In the genomic region with DNA sequence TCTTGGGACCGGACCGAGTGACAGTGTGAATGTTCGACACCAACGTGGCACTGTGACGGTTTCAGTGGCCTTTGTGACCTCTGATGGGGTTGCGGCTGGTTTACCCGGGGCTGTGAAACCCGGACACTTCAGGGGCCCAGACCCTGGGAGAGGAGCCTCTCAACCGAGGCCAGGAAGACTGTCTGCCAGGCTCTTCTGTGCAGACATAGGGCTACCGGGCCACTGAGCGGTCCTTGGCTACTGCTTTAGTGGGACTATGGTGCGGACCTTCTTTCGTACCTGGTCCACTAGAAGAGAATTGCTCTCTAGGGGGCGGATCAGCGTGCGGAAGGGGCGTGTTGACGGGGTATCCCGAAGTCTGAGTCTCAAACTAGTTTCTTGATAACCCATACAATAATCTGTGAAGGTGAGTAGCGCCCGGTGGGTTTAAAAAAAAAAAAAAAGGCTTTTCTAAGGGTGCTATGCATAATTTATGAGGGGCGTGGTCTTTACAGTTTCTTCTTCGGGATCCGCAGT, we compare ENCODE assay signal across 7 mouse cellular contexts. TPM values are rescaled to one million over a fixed set of nuclear protein-coding genes. Genes with fewer than 3 reads are reported as not detected.
DNase-seq lines count a peak whose midpoint lies in the region; ATAC-seq and TF ChIP-seq lines count a peak whose summit lies in the region.

No protein-coding gene starts in this region.

- no peaks in the 10 kb centered on the region for H3K9me3 ChIP-seq in E14TG2a.4 (ENCODE audit: low read length)
- H3K9me3 ChIP-seq in embryonic facial prominence, embryonic 14.5 days (ENCODE audit: control insufficient read depth, low read length) = no peaks in the 10 kb centered on the region
- H3K9me3 ChIP-seq in hindbrain, postnatal 0 days (ENCODE audit: low read length) = no peaks in the 10 kb centered on the region
- H3K9me3 ChIP-seq in lung, postnatal 0 days (ENCODE audit: low read length) = no peaks in the 10 kb centered on the region
- no peaks in the 10 kb centered on the region for H3K9me3 ChIP-seq in stomach, embryonic 16.5 days (replicated peaks; ENCODE audit: control insufficient read depth, low read length)

- 18% methylated on average over 23 of the region's 24 CpGs for WGBS in embryonic facial prominence, embryonic 14.5 days
- 24% methylated on average over 24 of the region's 24 CpGs for WGBS in hindbrain, postnatal 0 days
- 11% methylated on average over 24 of the region's 24 CpGs for WGBS in lung, postnatal 0 days
- 17% methylated on average over 24 of the region's 24 CpGs for WGBS in stomach, embryonic 16.5 days

- no peak overlapping the region for H3K27ac ChIP-seq in embryonic facial prominence, embryonic 14.5 days (replicated peaks; ENCODE audit: low read depth, low read length)
- 0 out of 2 replicates have a peak overlapping the region, but pooled peaks have one; percentile 26 for H3K27ac ChIP-seq in hindbrain, postnatal 0 days
- no peak overlapping the region for H3K27ac ChIP-seq in lung, postnatal 0 days (ENCODE audit: low read length)
- H3K27ac ChIP-seq in stomach, embryonic 16.5 days (ENCODE audit: low read length) = 0 out of 2 replicates have a peak overlapping the region, but pooled peaks have one; percentile 46

- peaks cover 26% of the 10 kb centered on the region for H3K4me1 ChIP-seq in E14TG2a.4 (replicated peaks; ENCODE audit: low read depth, low read length)
- no peaks in the 10 kb centered on the region for H3K4me1 ChIP-seq in embryonic facial prominence, embryonic 14.5 days (ENCODE audit: control insufficient read depth, insufficient read depth, low read length)
- no peaks in the 10 kb centered on the region for H3K4me1 ChIP-seq in hindbrain, postnatal 0 days (ENCODE audit: insufficient read depth, low read length)
- no peaks in the 10 kb centered on the region for H3K4me1 ChIP-seq in lung, postnatal 0 days (ENCODE audit: insufficient read depth, low read depth, low read length)
- H3K4me1 ChIP-seq in stomach, embryonic 16.5 days (ENCODE audit: control insufficient read depth, insufficient read depth, low read length) = no peaks in the 10 kb centered on the region

- ATAC-seq in embryonic facial prominence, embryonic 14.5 days (ENCODE audit: low read depth) = peak; percentile 3; the same call in 1 of the 2 replicates
- ATAC-seq in hindbrain, postnatal 0 days = no peak
- no peak for ATAC-seq in lung, postnatal 0 days
- ATAC-seq in stomach, embryonic 16.5 days (ENCODE audit: insufficient read depth, low FRiP score) = no peak

- DNase-seq in B cell, adult 2 months = peak; percentile 24 to 32
- no peak for DNase-seq in embryonic facial prominence, embryonic 14.5 days (ENCODE audit: low spot score)
- DNase-seq in hindbrain, postnatal 0 days (ENCODE audit: low spot score) = no peak
- peak; percentile 11 for DNase-seq in lung, postnatal 0 days (ENCODE audit: low spot score)
- no peak for DNase-seq in right cerebral cortex, adult 2 months (ENCODE audit: low spot score in 2 of 2)

- peak overlapping the region; percentile 71 for H3K4me2 ChIP-seq in embryonic facial prominence, embryonic 14.5 days (ENCODE audit: low read depth, low read length)
- peak overlapping the region; percentile 71 for H3K4me2 ChIP-seq in hindbrain, postnatal 0 days (ENCODE audit: low read depth, low read length)
- peak overlapping the region; percentile 66 for H3K4me2 ChIP-seq in lung, postnatal 0 days (replicated peaks; ENCODE audit: low read depth, low read length)
- peak overlapping the region; percentile 71 for H3K4me2 ChIP-seq in stomach, embryonic 16.5 days (ENCODE audit: low read depth, low read length)

- 0 out of 2 replicates have a peak, but pooled peaks cover 5% of the 10 kb centered on the region for H3K36me3 ChIP-seq in E14TG2a.4 (ENCODE audit: insufficient read depth, low read length)
- H3K36me3 ChIP-seq in embryonic facial prominence, embryonic 14.5 days (ENCODE audit: control insufficient read depth, insufficient read depth, low read length) = no peaks in the 10 kb centered on the region
- H3K36me3 ChIP-seq in hindbrain, postnatal 0 days (ENCODE audit: insufficient read depth, low read length) = no peaks in the 10 kb centered on the region
- no peaks in the 10 kb centered on the region for H3K36me3 ChIP-seq in lung, postnatal 0 days (ENCODE audit: insufficient read depth, low read length)
- no peaks in the 10 kb centered on the region for H3K36me3 ChIP-seq in stomach, embryonic 16.5 days (ENCODE audit: control insufficient read depth, insufficient read depth, low read length)

- TF ChIP-seq EP300 in lung, postnatal 0 days (IDR thresholded peaks at IDR 0.05) = no peak

- H3K9ac ChIP-seq in embryonic facial prominence, embryonic 14.5 days (ENCODE audit: low read depth, low read length) = peak overlapping the region; percentile 61
- H3K9ac ChIP-seq in hindbrain, postnatal 0 days (replicated peaks; ENCODE audit: low read length) = 0 out of 2 replicates have a peak overlapping the region, but pooled peaks have one; percentile 30
- peak overlapping the region; percentile 26; the same call in 1 of the 2 replicates for H3K9ac ChIP-seq in lung, postnatal 0 days (replicated peaks; ENCODE audit: low read depth)
- peak overlapping the region; percentile 75 for H3K9ac ChIP-seq in stomach, embryonic 16.5 days (ENCODE audit: low read length)

- peak overlapping the region; percentile 85 for H3K4me3 ChIP-seq in E14TG2a.4 (replicated peaks; ENCODE audit: low read length)
- peak overlapping the region; percentile 48 for H3K4me3 ChIP-seq in embryonic facial prominence, embryonic 14.5 days (ENCODE audit: low read depth, low read length)
- peak overlapping the region; percentile 44 for H3K4me3 ChIP-seq in hindbrain, postnatal 0 days (ENCODE audit: low read length)
- H3K4me3 ChIP-seq in lung, postnatal 0 days (ENCODE audit: low read depth, low read length) = peak overlapping the region; percentile 44
- peak overlapping the region; percentile 57 for H3K4me3 ChIP-seq in stomach, embryonic 16.5 days (replicated peaks; ENCODE audit: low read length)

- H3K27me3 ChIP-seq in E14TG2a.4 (ENCODE audit: insufficient read depth, low read length) = no peaks in the 10 kb centered on the region
- H3K27me3 ChIP-seq in embryonic facial prominence, embryonic 14.5 days (replicated peaks; ENCODE audit: control insufficient read depth, insufficient read depth, low read length) = no peaks in the 10 kb centered on the region
- H3K27me3 ChIP-seq in hindbrain, postnatal 0 days (ENCODE audit: insufficient read depth, low read length) = no peaks in the 10 kb centered on the region
- H3K27me3 ChIP-seq in lung, postnatal 0 days (replicated peaks; ENCODE audit: insufficient read depth, low read length) = no peaks in the 10 kb centered on the region
- H3K27me3 ChIP-seq in stomach, embryonic 16.5 days (ENCODE audit: control insufficient read depth, insufficient read depth, low read length) = no peaks in the 10 kb centered on the region

- TF ChIP-seq CTCF in E14TG2a.4 (conservative IDR thresholded peaks at IDR 0.05; ENCODE audit: low read length) = no peak
- TF ChIP-seq CTCF in hindbrain, postnatal 0 days (IDR thresholded peaks at IDR 0.05; ENCODE audit: low read depth) = no peak
- no peak for TF ChIP-seq CTCF in lung, postnatal 0 days (IDR thresholded peaks at IDR 0.05)

RNA-seq across cellular contexts. Expression of a gene that starts 0.8 kb away (rescaled TPM):
- polyA plus RNA-seq in embryonic facial prominence, embryonic 14.5 days (2014; fragmentation: Nextera tagmentation; extraction: Ambion mirVana) = 165 and 192 TPM in 2 replicates
- 594 and 667 TPM in 2 replicates for total RNA-seq in hindbrain, postnatal 0 days (2014; rRNA removed)
- 225 and 243 TPM in 2 replicates for polyA plus RNA-seq in hindbrain, postnatal 0 days (2015; fragmentation: Nextera tagmentation; extraction: Ambion mirVana)
- 78.4 and 83.5 TPM in 2 replicates for polyA plus RNA-seq in lung, postnatal 0 days (2015; fragmentation: Nextera tagmentation; extraction: Ambion mirVana)
- 201 and 206 TPM in 2 replicates for polyA plus RNA-seq in stomach, embryonic 16.5 days (2015; fragmentation: Nextera tagmentation; extraction: Ambion mirVana)

RNA-seq across cellular contexts. Expression of a gene that starts 28.8 kb away (rescaled TPM):
- polyA plus RNA-seq in embryonic facial prominence, embryonic 14.5 days (2014; fragmentation: Nextera tagmentation; extraction: Ambion mirVana) = 97.5 and 97.7 TPM in 2 replicates
- 260 TPM in 2 replicates for total RNA-seq in hindbrain, postnatal 0 days (2014; rRNA removed)
- polyA plus RNA-seq in hindbrain, postnatal 0 days (2015; fragmentation: Nextera tagmentation; extraction: Ambion mirVana) = 157 and 169 TPM in 2 replicates
- polyA plus RNA-seq in lung, postnatal 0 days (2015; fragmentation: Nextera tagmentation; extraction: Ambion mirVana) = 58.1 and 60.3 TPM in 2 replicates
- 73.6 and 77.1 TPM in 2 replicates for polyA plus RNA-seq in stomach, embryonic 16.5 days (2015; fragmentation: Nextera tagmentation; extraction: Ambion mirVana)

RNA-seq across cellular contexts. Expression of a gene that starts 41.5 kb away (rescaled TPM):
- polyA plus RNA-seq in embryonic facial prominence, embryonic 14.5 days (2014; fragmentation: Nextera tagmentation; extraction: Ambion mirVana) = 259 and 273 TPM in 2 replicates
- 94.3 and 150 TPM in 2 replicates for total RNA-seq in hindbrain, postnatal 0 days (2014; rRNA removed)
- polyA plus RNA-seq in hindbrain, postnatal 0 days (2015; fragmentation: Nextera tagmentation; extraction: Ambion mirVana) = 325 and 336 TPM in 2 replicates
- 266 and 277 TPM in 2 replicates for polyA plus RNA-seq in lung, postnatal 0 days (2015; fragmentation: Nextera tagmentation; extraction: Ambion mirVana)
- polyA plus RNA-seq in stomach, embryonic 16.5 days (2015; fragmentation: Nextera tagmentation; extraction: Ambion mirVana) = 222 and 251 TPM in 2 replicates

RNA-seq across cellular contexts. Expression of a gene that starts 41.6 kb away (rescaled TPM):
- polyA plus RNA-seq in embryonic facial prominence, embryonic 14.5 days (2014; fragmentation: Nextera tagmentation; extraction: Ambion mirVana) = 43.5 and 51.3 TPM in 2 replicates
- 58.4 and 64.2 TPM in 2 replicates for total RNA-seq in hindbrain, postnatal 0 days (2014; rRNA removed)
- 28.9 and 29.5 TPM in 2 replicates for polyA plus RNA-seq in hindbrain, postnatal 0 days (2015; fragmentation: Nextera tagmentation; extraction: Ambion mirVana)
- polyA plus RNA-seq in lung, postnatal 0 days (2015; fragmentation: Nextera tagmentation; extraction: Ambion mirVana) = 27.2 and 27.3 TPM in 2 replicates
- 52.7 and 53.6 TPM in 2 replicates for polyA plus RNA-seq in stomach, embryonic 16.5 days (2015; fragmentation: Nextera tagmentation; extraction: Ambion mirVana)

RNA-seq across cellular contexts. Expression of a gene that starts 44.8 kb away (rescaled TPM):
- polyA plus RNA-seq in embryonic facial prominence, embryonic 14.5 days (2014; fragmentation: Nextera tagmentation; extraction: Ambion mirVana) = 46.4 and 49.5 TPM in 2 replicates
- total RNA-seq in hindbrain, postnatal 0 days (2014; rRNA removed) = 99.0 and 109 TPM in 2 replicates
- polyA plus RNA-seq in hindbrain, postnatal 0 days (2015; fragmentation: Nextera tagmentation; extraction: Ambion mirVana) = 60.3 and 68.9 TPM in 2 replicates
- polyA plus RNA-seq in lung, postnatal 0 days (2015; fragmentation: Nextera tagmentation; extraction: Ambion mirVana) = 6.5 and 6.6 TPM in 2 replicates
- 30.8 and 33.6 TPM in 2 replicates for polyA plus RNA-seq in stomach, embryonic 16.5 days (2015; fragmentation: Nextera tagmentation; extraction: Ambion mirVana)

Comparison
In these comparisons a context has a peak if more than half of its experiments do, and no peak if none do; other contexts are left out.
1. DNase-seq: peak in B cell, adult 2 months (2 of 2) and lung, postnatal 0 days (single experiment); none in embryonic facial prominence, embryonic 14.5 days (single experiment), hindbrain, postnatal 0 days (single experiment) and right cerebral cortex, adult 2 months (0 of 2).
2. H3K27ac ChIP-seq: peak in hindbrain, postnatal 0 days (single experiment) and stomach, embryonic 16.5 days (single experiment); none in embryonic facial prominence, embryonic 14.5 days (single experiment) and lung, postnatal 0 days (single experiment).
3. Peak in every context shown above with its lines, with median percentiles within 50 percentile points of each other: H3K4me3 ChIP-seq, H3K4me2 ChIP-seq and H3K9ac ChIP-seq.